Mouse (Mus musculus): ENCODE results near the gene Tbc1d14. TPM values are rescaled to one million over a fixed set of nuclear protein-coding genes. Genes with fewer than 3 reads are reported as not detected.

Tbc1d14 gene
- polyA plus RNA-seq, 1 experiment, result 30.2 TPM

DNA sequence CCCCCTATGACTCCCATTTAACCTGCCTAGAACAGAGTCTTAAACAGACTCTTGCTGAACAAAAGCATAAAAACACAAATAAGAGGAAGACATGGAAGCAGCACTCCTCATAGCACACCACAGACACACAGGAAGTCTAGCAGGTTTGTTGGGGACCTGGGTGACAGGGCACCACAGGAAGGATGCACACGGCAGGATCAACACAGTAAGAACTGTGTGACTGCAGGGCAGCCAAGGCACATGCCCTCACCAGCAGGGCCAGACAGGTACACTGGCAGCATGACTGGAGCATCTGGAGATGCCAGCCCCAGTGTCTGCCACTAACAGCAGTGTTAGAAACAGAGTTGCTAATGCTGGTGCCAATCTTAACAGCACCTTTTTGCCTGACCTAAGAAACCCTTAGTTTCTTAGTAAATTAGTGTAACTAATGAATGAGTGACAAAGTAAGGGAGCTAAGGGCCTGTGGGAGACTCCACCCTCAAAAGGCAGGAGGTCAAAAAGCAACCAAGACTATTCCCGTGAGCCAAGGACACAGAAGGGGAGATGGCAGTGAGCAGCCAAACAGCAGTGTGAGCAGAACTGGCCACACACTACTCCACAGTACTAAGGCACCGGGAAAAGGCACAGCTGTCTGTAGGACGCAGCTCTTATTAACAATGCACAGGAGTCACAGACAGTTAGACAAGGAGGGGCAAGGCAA lies 22.4 kb downstream of the Tbc1d14 start:
- TF ChIP-seq CTCF (IDR thresholded peaks at IDR 0.05; ENCODE audit: insufficient read depth, low read length), result no peak
- TF ChIP-seq POLR2A (IDR thresholded peaks at IDR 0.05; ENCODE audit: borderline replicate concordance, extremely low read depth, low read depth, low read length), result no peak
- H3K4me1 ChIP-seq (ENCODE audit: control insufficient read depth, insufficient read depth, low read length), result peaks cover 13% of the 10 kb centered on the region
- WGBS, result 65% methylated on average over 4 of the region's 4 CpGs
- no peak overlapping the region for H3K4me3 ChIP-seq (replicated peaks; ENCODE audit: extremely low read depth, low read depth, low read length)
- DNase-seq, result no peak

DNA sequence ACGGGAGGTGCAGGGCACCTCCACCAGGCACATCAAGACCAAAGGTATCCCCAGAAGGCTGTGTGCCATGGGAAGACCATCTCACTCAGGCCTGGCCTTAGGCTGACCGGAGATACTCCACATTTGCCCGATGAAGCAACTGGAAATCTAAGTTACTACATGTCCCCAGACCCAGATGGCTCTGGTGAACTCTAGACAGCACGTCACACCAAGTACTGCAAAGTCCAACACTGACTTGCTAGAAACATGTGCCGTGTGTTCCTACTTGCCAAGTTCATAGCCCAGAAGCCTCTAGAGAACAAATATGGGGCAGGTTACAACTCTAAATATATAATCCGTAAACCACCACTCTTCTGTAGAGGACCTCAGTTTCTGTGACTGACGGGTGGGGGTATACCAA lies 23.0 kb downstream of the Tbc1d14 start:
- 90% methylated on average over 7 of the region's 7 CpGs for WGBS
- no peak for DNase-seq

DNA sequence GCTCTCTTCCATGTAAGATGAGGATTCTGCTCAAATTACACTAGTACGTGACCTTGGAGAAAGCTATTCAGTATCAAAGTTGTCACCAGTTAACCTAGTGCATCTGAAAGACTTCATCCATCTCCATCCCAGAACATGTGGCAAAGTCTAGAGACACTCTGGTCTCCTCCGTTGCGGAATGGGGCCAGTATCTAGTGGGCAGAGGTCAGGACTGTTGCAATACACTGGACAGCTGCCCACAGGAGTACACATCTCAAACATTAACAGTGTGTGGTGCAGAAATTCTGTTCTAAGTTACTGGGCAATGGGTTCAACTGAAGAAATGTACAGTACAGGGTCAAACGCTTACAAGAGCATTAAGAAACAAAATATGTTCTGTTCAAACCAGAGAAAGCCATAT lies 25.0 kb downstream of the Tbc1d14 start:
- DNase-seq, result peak; percentile 64
- H3K4me1 ChIP-seq (ENCODE audit: control insufficient read depth, insufficient read depth, low read length), result peaks cover 8% of the 10 kb centered on the region
- H3K4me3 ChIP-seq (replicated peaks; ENCODE audit: extremely low read depth, low read depth, low read length), result no peak overlapping the region
- TF ChIP-seq POLR2A (IDR thresholded peaks at IDR 0.05; ENCODE audit: borderline replicate concordance, extremely low read depth, low read depth, low read length), result no peak
- no peak for TF ChIP-seq CTCF (IDR thresholded peaks at IDR 0.05; ENCODE audit: insufficient read depth, low read length)
- WGBS, result 55% methylated on average over 4 of the region's 4 CpGs

More for the DNA sequence above, 23.0 kb downstream of the Tbc1d14 start:
- H3K4me1 ChIP-seq (ENCODE audit: control insufficient read depth, insufficient read depth, low read length), result peaks cover 9% of the 10 kb centered on the region
- H3K4me3 ChIP-seq (replicated peaks; ENCODE audit: extremely low read depth, low read depth, low read length), result no peak overlapping the region
- no peak for TF ChIP-seq POLR2A (IDR thresholded peaks at IDR 0.05; ENCODE audit: borderline replicate concordance, extremely low read depth, low read depth, low read length)
- TF ChIP-seq CTCF (IDR thresholded peaks at IDR 0.05; ENCODE audit: insufficient read depth, low read length), result no peak

DNA sequence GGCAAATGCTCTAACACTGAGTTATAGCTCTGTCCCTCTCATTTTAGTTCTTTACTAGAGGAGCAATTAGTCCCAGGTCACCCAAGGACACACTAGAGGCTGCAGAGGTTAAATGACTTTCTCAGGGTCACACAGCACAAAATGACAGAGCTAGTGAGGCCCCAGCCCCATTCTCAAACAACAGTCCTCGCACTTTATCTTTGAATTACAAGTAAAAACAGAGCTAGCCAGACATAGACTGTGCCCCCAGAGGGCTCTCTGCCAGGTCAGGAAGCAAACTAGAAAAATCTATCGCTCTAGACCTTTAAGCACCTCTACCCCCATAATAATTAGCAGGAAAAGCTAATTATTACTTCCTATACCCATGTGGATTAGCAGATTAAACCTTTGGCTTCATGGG lies 25.4 kb downstream of the Tbc1d14 start:
- TF ChIP-seq POLR2A (IDR thresholded peaks at IDR 0.05; ENCODE audit: borderline replicate concordance, extremely low read depth, low read depth, low read length) (no peak), CTCF (IDR thresholded peaks at IDR 0.05; ENCODE audit: insufficient read depth, low read length) (no peak)
- peaks cover 8% of the 10 kb centered on the region for H3K4me1 ChIP-seq (ENCODE audit: control insufficient read depth, insufficient read depth, low read length)
- H3K4me3 ChIP-seq (replicated peaks; ENCODE audit: extremely low read depth, low read depth, low read length), result no peak overlapping the region
- no peak for DNase-seq
- 50% methylated on average over 2 of the region's 2 CpGs for WGBS

DNA sequence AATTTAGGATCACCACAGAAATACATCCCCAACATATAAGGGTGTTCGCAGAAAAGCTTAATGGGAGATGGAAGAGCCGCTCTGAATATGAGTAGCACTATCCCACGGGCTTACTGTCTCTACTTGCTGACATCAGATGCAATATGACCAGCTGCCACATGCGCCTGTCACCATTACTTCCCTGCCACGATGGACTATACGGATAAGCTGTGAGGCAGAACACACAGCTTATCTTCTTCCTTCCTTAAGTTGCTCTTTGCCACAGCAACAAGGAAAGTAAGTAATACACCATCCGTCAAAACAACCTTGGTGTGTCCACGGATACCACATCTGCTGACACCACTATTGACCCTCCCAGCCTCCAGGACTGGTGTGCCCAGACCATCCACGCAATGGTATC lies 28.5 kb downstream of the Tbc1d14 start:
- WGBS, result 69% methylated on average over 9 of the region's 9 CpGs
- no peak for DNase-seq
- H3K4me3 ChIP-seq (replicated peaks; ENCODE audit: extremely low read depth, low read depth, low read length), result no peak overlapping the region
- no peak for TF ChIP-seq CTCF (IDR thresholded peaks at IDR 0.05; ENCODE audit: insufficient read depth, low read length)
- TF ChIP-seq POLR2A (IDR thresholded peaks at IDR 0.05; ENCODE audit: borderline replicate concordance, extremely low read depth, low read depth, low read length), result no peak
- peaks cover 13% of the 10 kb centered on the region for H3K4me1 ChIP-seq (ENCODE audit: control insufficient read depth, insufficient read depth, low read length)

DNA sequence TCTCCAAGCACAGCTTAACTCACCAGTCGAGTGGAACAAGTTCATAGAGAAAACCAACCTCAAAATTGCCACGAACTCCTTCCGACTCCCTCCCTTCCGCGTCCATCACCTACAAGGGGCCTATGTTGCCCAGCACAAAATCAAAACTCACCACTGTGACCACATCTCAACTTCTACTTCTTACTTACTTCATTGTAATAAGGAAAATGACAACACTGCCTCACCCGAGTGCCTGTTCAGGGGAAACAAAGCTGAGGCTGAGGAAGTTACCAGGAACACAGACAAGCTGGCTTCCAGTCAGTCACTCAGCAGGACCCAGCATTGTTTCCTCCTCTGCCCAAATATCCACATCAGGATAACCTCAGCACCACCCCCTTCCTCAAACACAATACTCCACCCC lies 29.3 kb downstream of the Tbc1d14 start:
- H3K4me3 ChIP-seq (replicated peaks; ENCODE audit: extremely low read depth, low read depth, low read length), result no peak overlapping the region
- 70% methylated on average over 6 of the region's 6 CpGs for WGBS
- no peak for DNase-seq
- H3K4me1 ChIP-seq (ENCODE audit: control insufficient read depth, insufficient read depth, low read length), result peaks cover 13% of the 10 kb centered on the region
- TF ChIP-seq CTCF (IDR thresholded peaks at IDR 0.05; ENCODE audit: insufficient read depth, low read length) (no peak), POLR2A (IDR thresholded peaks at IDR 0.05; ENCODE audit: borderline replicate concordance, extremely low read depth, low read depth, low read length) (no peak)

DNA sequence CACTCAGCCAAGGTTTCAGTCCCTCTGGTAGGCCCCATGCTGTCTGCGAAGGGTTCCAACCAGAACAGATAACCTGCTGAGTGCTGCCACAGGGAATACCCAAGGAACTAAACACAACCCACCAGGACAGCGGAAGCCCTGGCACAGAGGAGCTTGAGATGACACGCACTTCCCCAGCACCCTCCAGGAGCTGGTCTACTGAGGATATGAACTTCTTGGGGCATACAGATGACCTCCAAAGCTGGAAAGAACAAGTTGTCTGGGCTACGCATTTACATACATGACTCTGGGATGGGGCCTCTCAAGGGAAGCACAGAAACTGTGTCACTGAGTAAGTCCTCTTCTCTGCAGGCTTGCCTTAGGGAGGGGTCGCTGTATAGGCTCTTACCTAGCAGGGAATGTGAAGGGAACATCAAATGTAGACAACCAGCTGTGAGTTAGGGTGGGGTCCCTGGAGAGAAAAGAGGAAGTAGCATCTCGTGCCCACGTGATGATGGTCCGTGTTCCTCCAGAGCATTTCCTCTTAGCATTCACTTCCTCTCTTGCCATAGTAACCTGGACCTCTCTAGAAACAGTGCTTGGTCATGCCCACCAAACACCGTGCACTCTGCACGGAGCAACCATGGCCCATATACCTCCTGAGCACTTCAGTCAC lies 30.2 kb downstream of the Tbc1d14 start:
- 69% methylated on average over 10 of the region's 10 CpGs for WGBS
- H3K4me1 ChIP-seq (ENCODE audit: control insufficient read depth, insufficient read depth, low read length), result peaks cover 9% of the 10 kb centered on the region; the same call in 1 of the 2 replicates
- no peak for TF ChIP-seq CTCF (IDR thresholded peaks at IDR 0.05; ENCODE audit: insufficient read depth, low read length)
- TF ChIP-seq POLR2A (IDR thresholded peaks at IDR 0.05; ENCODE audit: borderline replicate concordance, extremely low read depth, low read depth, low read length), result no peak
- H3K4me3 ChIP-seq (replicated peaks; ENCODE audit: extremely low read depth, low read depth, low read length), result no peak overlapping the region
- no peak for DNase-seq

DNA sequence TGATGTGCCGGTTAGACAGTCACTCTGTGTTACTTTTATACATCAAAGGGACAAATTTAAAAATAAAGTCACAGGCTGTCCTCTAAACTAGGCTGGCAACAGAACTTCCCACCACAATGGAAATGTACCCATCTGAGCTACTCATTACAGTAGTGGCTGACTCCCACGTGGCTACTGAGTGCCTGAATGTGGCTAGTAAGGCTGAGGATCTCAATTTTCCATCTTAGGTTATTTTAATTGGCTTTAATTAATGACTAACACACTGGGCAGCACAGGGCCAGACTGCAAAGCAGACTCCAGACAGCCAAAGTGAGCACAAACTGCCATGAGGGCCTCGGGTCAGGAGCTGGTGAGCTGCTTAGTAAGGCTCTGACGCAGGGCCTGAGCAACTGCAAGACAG lies 31.6 kb downstream of the Tbc1d14 start:
- Histone ChIP-seq H3K4me1 (ENCODE audit: control insufficient read depth, insufficient read depth, low read length) (peaks cover 11% of the 10 kb centered on the region; the same call in 1 of the 2 replicates), H3K4me3 (replicated peaks; ENCODE audit: extremely low read depth, low read depth, low read length) (no peak overlapping the region)
- DNase-seq, result no peak
- TF ChIP-seq CTCF (IDR thresholded peaks at IDR 0.05; ENCODE audit: insufficient read depth, low read length), result no peak
- no peak for TF ChIP-seq POLR2A (IDR thresholded peaks at IDR 0.05; ENCODE audit: borderline replicate concordance, extremely low read depth, low read depth, low read length)
- WGBS, result 83% methylated on average over 4 of the region's 4 CpGs

DNA sequence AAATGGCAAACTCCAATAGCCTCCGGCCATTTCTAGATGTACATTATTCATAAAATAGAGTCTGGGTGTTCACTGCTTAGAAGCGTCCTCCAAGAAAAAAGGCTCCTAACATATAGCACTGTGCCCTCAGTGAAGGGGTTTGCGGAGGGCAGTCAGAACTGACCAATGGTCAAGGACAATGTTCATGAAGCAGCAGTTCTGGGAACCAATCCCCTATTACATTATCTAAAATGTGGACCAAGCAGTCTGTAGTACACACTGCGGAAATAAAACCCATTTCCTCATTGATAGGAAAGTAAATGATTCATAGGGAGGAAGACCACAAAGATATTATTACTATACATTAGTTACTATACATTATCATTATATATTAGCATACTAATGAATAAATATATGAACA lies 32.6 kb downstream of the Tbc1d14 start:
- peaks cover 11% of the 10 kb centered on the region; the same call in 1 of the 2 replicates for H3K4me1 ChIP-seq (ENCODE audit: control insufficient read depth, insufficient read depth, low read length)

More for the DNA sequence above, 32.6 kb downstream of the Tbc1d14 start:
- no peak for TF ChIP-seq CTCF (IDR thresholded peaks at IDR 0.05; ENCODE audit: insufficient read depth, low read length)
- no peak for TF ChIP-seq POLR2A (IDR thresholded peaks at IDR 0.05; ENCODE audit: borderline replicate concordance, extremely low read depth, low read depth, low read length)
- WGBS, result 87% methylated on average over 4 of the region's 4 CpGs
- H3K4me3 ChIP-seq (replicated peaks; ENCODE audit: extremely low read depth, low read depth, low read length), result no peak overlapping the region
- DNase-seq, result no peak

All from lung, adult 2 months (tissue).